Mouse (Mus musculus) cerebellum, postnatal 36 days (tissue): Measurements from ENCODE around the gene Aldh3a2.
A peak's percentile ranks its signal among the peaks of the same experiment; 100 is the strongest.

Experiments used
- DNase-seq, 2 experiments: peaks; one replicate each; pipeline ENCODE4 v3.0.0; 2021 to 2022; ENCODE audit warnings: mixed read lengths in 2 of 2

Gene Aldh3a2

GRCm38 (mm10) chr11:61271612-61272011 lies 4.3 kb upstream of the Aldh3a2 start:
- DNase-seq = no peak

- no peak for DNase-seq
Measured at GRCm38 (mm10) chr11:61270406-61270805, 3.1 kb upstream of the Aldh3a2 start.

GRCm38 (mm10) chr11:61268626-61269349 lies 1.5 kb upstream of the Aldh3a2 start:
- DNase-seq = no peak

GRCm38 (mm10) chr11:61263841-61264240 lies 3.4 kb downstream of the Aldh3a2 start:
- no peak for DNase-seq

GRCm38 (mm10) chr11:61262516-61262915 lies 4.7 kb downstream of the Aldh3a2 start:
- DNase-seq = no peak

- DNase-seq = no peak
Measured at GRCm38 (mm10) chr11:61259106-61259505, 8.2 kb downstream of the Aldh3a2 start.

- DNase-seq = no peak
Measured at GRCm38 (mm10) chr11:61252807-61253206, 14.5 kb downstream of the Aldh3a2 start.

- DNase-seq = no peak
Measured at GRCm38 (mm10) chr11:61251741-61252140, 15.5 kb downstream of the Aldh3a2 start.

GRCm38 (mm10) chr11:61244406-61244805 lies 22.9 kb downstream of the Aldh3a2 start:
- no peak for DNase-seq

- DNase-seq = no peak
Measured at GRCm38 (mm10) chr11:61236015-61236414, 31.2 kb downstream of the Aldh3a2 start.

- no peak for DNase-seq
Measured at GRCm38 (mm10) chr11:61234174-61234573, 33.1 kb downstream of the Aldh3a2 start.

- DNase-seq = peak; percentile 61 to 66
Measured at GRCm38 (mm10) chr11:61231329-61231728, 35.9 kb downstream of the Aldh3a2 start.

- DNase-seq = peak; percentile 20 to 28
Measured at GRCm38 (mm10) chr11:61228406-61228805, 38.9 kb downstream of the Aldh3a2 start.

- peak; percentile 71 to 74 for DNase-seq
Measured at GRCm38 (mm10) chr11:61227816-61228215, 39.4 kb downstream of the Aldh3a2 start.

GRCm38 (mm10) chr11:61225941-61226412 lies 41.3 kb downstream of the Aldh3a2 start:
- DNase-seq = peak; percentile 94 to 96

- DNase-seq = no peak
Measured at GRCm38 (mm10) chr11:61225511-61225910, 41.8 kb downstream of the Aldh3a2 start.

- no peak for DNase-seq
Measured at GRCm38 (mm10) chr11:61224907-61225306, 42.4 kb downstream of the Aldh3a2 start.

- no peak for DNase-seq
Measured at GRCm38 (mm10) chr11:61224234-61224744, 43.0 kb downstream of the Aldh3a2 start.

- no peak for DNase-seq
Measured at GRCm38 (mm10) chr11:61222971-61223745, 44.1 kb downstream of the Aldh3a2 start.

GRCm38 (mm10) chr11:61222007-61222406 lies 45.3 kb downstream of the Aldh3a2 start:
- DNase-seq = no peak

GRCm38 (mm10) chr11:61220156-61220881 lies 46.9 kb downstream of the Aldh3a2 start:
- DNase-seq = peak; percentile 26 to 55

- no peak for DNase-seq
Measured at GRCm38 (mm10) chr11:61215936-61216335, 51.3 kb downstream of the Aldh3a2 start.

- peak in 1 of 2 experiments; percentile 38 for DNase-seq
Measured at GRCm38 (mm10) chr11:61212102-61212501, 55.2 kb downstream of the Aldh3a2 start.
